Mouse (Mus musculus) hindbrain, embryonic 13.5 days (tissue): ENCODE measurements around the gene Acot10. TPM values are rescaled to one million over a fixed set of nuclear protein-coding genes. Genes with fewer than 3 reads are reported as not detected.
A peak's percentile ranks its signal among the peaks of the same experiment; 100 is the strongest.
"Not testable (repeated sequence)": the region's sequence is repeated elsewhere in the genome, so short reads cannot be mapped to it uniquely, and the experiment has no call there.

Experiments
- ATAC-seq: fragments of 200-750 bp; cut with Nextera tagmentation; 2 replicates; pipeline ENCODE4 v1.8.0; 2017; ENCODE audit warnings: moderate TSS enrichment; ENCODE audit not compliant: low FRiP score
- H3K27ac ChIP-seq: fragments of 300-500 bp; sonication (generic); 2 replicates; pipeline ENCODE4 v1.5.1; 2015; ENCODE audit warnings: inconsistent platforms, mild to moderate bottlenecking, moderate library complexity
- H3K27me3 ChIP-seq: fragments of 300-500 bp; sonication (generic); 2 replicates; pipeline ENCODE4 v1.6.1; 2015; ENCODE audit warnings: mild to moderate bottlenecking, inconsistent platforms
- H3K36me3 ChIP-seq: fragments of 300-500 bp; sonication (generic); 2 replicates; pipeline ENCODE4 v1.6.1; 2015; ENCODE audit warnings: mild to moderate bottlenecking, inconsistent platforms
- H3K4me1 ChIP-seq: fragments of 300-500 bp; sonication (generic); replicated peaks from 2 replicates; pipeline ENCODE4 v1.6.1; 2015; ENCODE audit warnings: inconsistent platforms
- H3K4me2 ChIP-seq: fragments of 300-500 bp; sonication (generic); 2 replicates; pipeline ENCODE4 v1.6.1; 2015; ENCODE audit warnings: inconsistent platforms, mild to moderate bottlenecking, moderate library complexity
- H3K4me3 ChIP-seq: fragments of 300-500 bp; sonication (generic); 2 replicates; pipeline ENCODE4 v1.5.1; 2015; ENCODE audit warnings: mild to moderate bottlenecking, inconsistent platforms
- H3K9ac ChIP-seq: fragments of 300-500 bp; sonication (generic); 2 replicates; pipeline ENCODE4 v1.6.1; 2015; ENCODE audit warnings: mild to moderate bottlenecking, inconsistent platforms
- H3K9me3 ChIP-seq: fragments of 300-500 bp; sonication (generic); 2 replicates; pipeline ENCODE4 v1.6.1; 2016; ENCODE audit warnings: inconsistent platforms
- WGBS: fragments of 180-500 bp; shearing (Covaris S2); methylation state at CpG from one replicate; pipeline ENCODE4 v1.1.7; 2015; 5-methylcytosine and 5-hydroxymethylcytosine counted together
- polyA plus RNA-seq: library from polyadenylated mRNA; unstranded; fragments of >200 nt; fragmentation: Nextera tagmentation; extraction: Ambion mirVana; gene quantifications from 2 replicates; pipeline ENCODE4 v1.2.1, GENCODE M21; 2015

Acot10 gene
- 0.13 and 0.61 TPM in 2 replicates for polyA plus RNA-seq

GRCm38 (mm10) chr15:20666650-20667049 lies at the start of gene Acot10:
TSS of gene Acot10 (minus strand) at chr15:20666750.
- H3K9ac ChIP-seq = no peak within 1 kb of the TSS
- no peaks in the 10 kb centered on the region for H3K27me3 ChIP-seq
- no peak within 1 kb of the TSS for H3K27ac ChIP-seq
- H3K9me3 ChIP-seq = no peaks in the 10 kb centered on the region
- WGBS = 90% methylated on average over 10 of the region's 10 CpGs
- H3K4me3 ChIP-seq = no peak within 1 kb of the TSS
- H3K4me1 ChIP-seq = no peaks in the 10 kb centered on the region
- no peaks in the 10 kb centered on the region for H3K36me3 ChIP-seq
- ATAC-seq = no peak
- H3K4me2 ChIP-seq = no peak within 1 kb of the TSS

- Histone ChIP-seq H3K4me3 (no peak overlapping the region), H3K27ac (no peak overlapping the region), H3K27me3 (no peaks in the 10 kb centered on the region), H3K9ac (no peak overlapping the region), H3K9me3 (no peaks in the 10 kb centered on the region), H3K36me3 (no peaks in the 10 kb centered on the region), H3K4me2 (no peak overlapping the region), H3K4me1 (no peaks in the 10 kb centered on the region)
- no peak for ATAC-seq
- WGBS = 79% methylated on average over 4 of the region's 4 CpGs
Measured at GRCm38 (mm10) chr15:20711859-20712258, 45.3 kb upstream of the Acot10 start.

- ATAC-seq = no peak
- 82% methylated on average over 5 of the region's 5 CpGs for WGBS
- no peak overlapping the region for H3K27ac ChIP-seq
Measured at GRCm38 (mm10) chr15:20696229-20696628, 29.7 kb upstream of the Acot10 start.

GRCm38 (mm10) chr15:20684200-20684599 lies 17.6 kb upstream of the Acot10 start:
- WGBS = 77% methylated on average over 5 of the region's 5 CpGs
- Histone ChIP-seq H3K4me2 (no peak overlapping the region), H3K27me3 (no peaks in the 10 kb centered on the region), H3K4me1 (no peaks in the 10 kb centered on the region), H3K9me3 (no peaks in the 10 kb centered on the region), H3K27ac (no peak overlapping the region), H3K4me3 (no peak overlapping the region), H3K36me3 (no peaks in the 10 kb centered on the region), H3K9ac (no peak overlapping the region)
- no peak for ATAC-seq

More at GRCm38 (mm10) chr15:20696229-20696628, 29.7 kb upstream of the Acot10 start:
- H3K9me3 ChIP-seq = no peaks in the 10 kb centered on the region
- no peaks in the 10 kb centered on the region for H3K36me3 ChIP-seq
- no peak overlapping the region for H3K9ac ChIP-seq
- no peak overlapping the region for H3K4me2 ChIP-seq
- H3K27me3 ChIP-seq = no peaks in the 10 kb centered on the region
- no peak overlapping the region for H3K4me3 ChIP-seq
- no peaks in the 10 kb centered on the region for H3K4me1 ChIP-seq

- Histone ChIP-seq H3K4me1 (no peaks in the 10 kb centered on the region), H3K27ac (no peak overlapping the region), H3K9ac (no peak overlapping the region), H3K4me3 (no peak overlapping the region), H3K27me3 (no peaks in the 10 kb centered on the region), H3K36me3 (no peaks in the 10 kb centered on the region), H3K4me2 (no peak overlapping the region), H3K9me3 (no peaks in the 10 kb centered on the region)
- no peak for ATAC-seq
- 68% methylated on average over 2 of the region's 2 CpGs for WGBS
Measured at GRCm38 (mm10) chr15:20682719-20683118, 16.2 kb upstream of the Acot10 start.

GRCm38 (mm10) chr15:20669507-20669906 lies 3.0 kb upstream of the Acot10 start:
- H3K4me1 ChIP-seq, ATAC-seq, H3K27me3 ChIP-seq, H3K9me3 ChIP-seq, H3K27ac ChIP-seq, H3K4me2 ChIP-seq, H3K4me3 ChIP-seq, H3K9ac ChIP-seq, H3K36me3 ChIP-seq: not testable (repeated sequence)
- 51% methylated on average over 2 of the region's 2 CpGs for WGBS

GRCm38 (mm10) chr15:20667989-20668388 lies 1.4 kb upstream of the Acot10 start:
- Histone ChIP-seq H3K27ac (no peak overlapping the region), H3K27me3 (no peaks in the 10 kb centered on the region), H3K4me3 (no peak overlapping the region), H3K4me1 (no peaks in the 10 kb centered on the region), H3K36me3 (no peaks in the 10 kb centered on the region), H3K9me3 (no peaks in the 10 kb centered on the region), H3K9ac (no peak overlapping the region), H3K4me2 (no peak overlapping the region)
- no peak for ATAC-seq
- 71% methylated on average over 1 of the region's 1 CpGs for WGBS

- no peak overlapping the region for H3K4me2 ChIP-seq
- H3K27me3 ChIP-seq = no peaks in the 10 kb centered on the region
- H3K4me3 ChIP-seq = no peak overlapping the region
- no peaks in the 10 kb centered on the region for H3K36me3 ChIP-seq
- ATAC-seq = no peak
- no peak overlapping the region for H3K27ac ChIP-seq
- no peaks in the 10 kb centered on the region for H3K9me3 ChIP-seq
- no peak overlapping the region for H3K9ac ChIP-seq
- no peaks in the 10 kb centered on the region for H3K4me1 ChIP-seq
Measured at GRCm38 (mm10) chr15:20667350-20667749, 800 bp upstream of the Acot10 start.

- ATAC-seq = no peak
- 72% methylated on average over 2 of the region's 2 CpGs for WGBS
- no peaks in the 10 kb centered on the region for H3K9me3 ChIP-seq
- H3K4me2 ChIP-seq = no peak overlapping the region
- H3K9ac ChIP-seq = no peak overlapping the region
- no peaks in the 10 kb centered on the region for H3K27me3 ChIP-seq
- H3K4me3 ChIP-seq = no peak overlapping the region
- no peaks in the 10 kb centered on the region for H3K36me3 ChIP-seq
- no peaks in the 10 kb centered on the region for H3K4me1 ChIP-seq
- H3K27ac ChIP-seq = no peak overlapping the region
Measured at GRCm38 (mm10) chr15:20660221-20660620, 6.3 kb downstream of the Acot10 start.

GRCm38 (mm10) chr15:20642905-20643414 lies 23.6 kb downstream of the Acot10 start:
- Histone ChIP-seq H3K4me2 (no peak overlapping the region), H3K27ac (no peak overlapping the region), H3K36me3 (no peaks in the 10 kb centered on the region), H3K4me1 (no peaks in the 10 kb centered on the region), H3K9me3 (no peaks in the 10 kb centered on the region), H3K27me3 (no peaks in the 10 kb centered on the region), H3K9ac (no peak overlapping the region), H3K4me3 (no peak overlapping the region)
- 90% methylated on average over 3 of the region's 3 CpGs for WGBS
- ATAC-seq = no peak

GRCm38 (mm10) chr15:20639155-20639554 lies 27.4 kb downstream of the Acot10 start:
- ATAC-seq = peak; percentile 57; the same call in 1 of the 2 replicates
- Histone ChIP-seq H3K4me2 (no peak overlapping the region), H3K27me3 (no peaks in the 10 kb centered on the region), H3K4me1 (no peaks in the 10 kb centered on the region), H3K27ac (no peak overlapping the region), H3K36me3 (no peaks in the 10 kb centered on the region), H3K4me3 (no peak overlapping the region), H3K9me3 (no peaks in the 10 kb centered on the region), H3K9ac (no peak overlapping the region)
- 57% methylated on average over 2 of the region's 2 CpGs for WGBS

GRCm38 (mm10) chr15:20634593-20634992 lies 32.0 kb downstream of the Acot10 start:
- no peaks in the 10 kb centered on the region for H3K9me3 ChIP-seq
- H3K9ac ChIP-seq = no peak overlapping the region
- no peaks in the 10 kb centered on the region for H3K36me3 ChIP-seq
- no peak overlapping the region for H3K4me3 ChIP-seq
- H3K27me3 ChIP-seq = no peaks in the 10 kb centered on the region
- no peak for ATAC-seq
- no peaks in the 10 kb centered on the region for H3K4me1 ChIP-seq
- 55% methylated on average over 2 of the region's 2 CpGs for WGBS
- H3K4me2 ChIP-seq = no peak overlapping the region
- no peak overlapping the region for H3K27ac ChIP-seq
